Mouse (Mus musculus): ENCODE measurements around the gene Adcy2. TPM values are rescaled to one million over a fixed set of nuclear protein-coding genes. Genes with fewer than 3 reads are reported as not detected.

The Adcy2 gene
- total and polyA plus RNA-seq, 2 experiments from 2014 or later, result 11.3 to 32.8 TPM

GRCm38 (mm10) chr13:68603085-68603484 is 396.3 kb downstream of the Adcy2 start:
- no peak overlapping the region for H3K4me3 ChIP-seq (ENCODE audit: low read depth, low read length)
- H3K4me2 ChIP-seq (ENCODE audit: low read depth), result no peak overlapping the region
- TF ChIP-seq CTCF (IDR thresholded peaks at IDR 0.05; ENCODE audit: low read depth), result no peak
- no peak overlapping the region for H3K27ac ChIP-seq (ENCODE audit: low read depth, low read length)
- peaks cover 6% of the 10 kb centered on the region; the same call in 1 of the 2 replicates for H3K4me1 ChIP-seq (ENCODE audit: insufficient read depth)
- H3K27me3 ChIP-seq (ENCODE audit: insufficient read depth, low read length), result no peaks in the 10 kb centered on the region
- H3K9ac ChIP-seq, result no peak overlapping the region
- 78% methylated on average over 6 of the region's 6 CpGs for WGBS
- no peak for ATAC-seq
- H3K9me3 ChIP-seq (ENCODE audit: low read length), result no peaks in the 10 kb centered on the region
- DNase-seq, result no peak
- no peaks in the 10 kb centered on the region for H3K36me3 ChIP-seq (ENCODE audit: insufficient read depth)

GRCm38 (mm10) chr13:68601184-68601583 is 398.2 kb downstream of the Adcy2 start:
- H3K36me3 ChIP-seq (ENCODE audit: insufficient read depth), result no peaks in the 10 kb centered on the region

GRCm38 (mm10) chr13:68598953-68599352 is 400.4 kb downstream of the Adcy2 start:
- Histone ChIP-seq H3K4me2 (ENCODE audit: low read depth) (no peak overlapping the region), H3K4me3 (ENCODE audit: low read depth, low read length) (no peak overlapping the region), H3K9me3 (ENCODE audit: low read length) (no peaks in the 10 kb centered on the region), H3K4me1 (ENCODE audit: insufficient read depth) (peaks cover 3% of the 10 kb centered on the region; the same call in 1 of the 2 replicates), H3K9ac (no peak overlapping the region), H3K27me3 (ENCODE audit: insufficient read depth, low read length) (no peaks in the 10 kb centered on the region), H3K27ac (ENCODE audit: low read depth, low read length) (no peak overlapping the region), H3K36me3 (ENCODE audit: insufficient read depth) (no peaks in the 10 kb centered on the region)
- DNase-seq (no peak), ATAC-seq (no peak)
- TF ChIP-seq CTCF (IDR thresholded peaks at IDR 0.05; ENCODE audit: low read depth), result peak; percentile 37

More at GRCm38 (mm10) chr13:68601184-68601583, 398.2 kb downstream of the Adcy2 start:
- peak; percentile 78 for TF ChIP-seq CTCF (IDR thresholded peaks at IDR 0.05; ENCODE audit: low read depth)
- DNase-seq (peak; percentile 71), ATAC-seq (peak; percentile 79)
- Histone ChIP-seq H3K9ac (no peak overlapping the region), H3K4me2 (ENCODE audit: low read depth) (no peak overlapping the region), H3K27ac (ENCODE audit: low read depth, low read length) (no peak overlapping the region), H3K4me3 (ENCODE audit: low read depth, low read length) (no peak overlapping the region), H3K27me3 (ENCODE audit: insufficient read depth, low read length) (no peaks in the 10 kb centered on the region), H3K4me1 (ENCODE audit: insufficient read depth) (peaks cover 3% of the 10 kb centered on the region), H3K9me3 (ENCODE audit: low read length) (no peaks in the 10 kb centered on the region)
- WGBS, result 12% methylated on average over 6 of the region's 6 CpGs

- Histone ChIP-seq H3K27me3 (ENCODE audit: insufficient read depth, low read length) (no peaks in the 10 kb centered on the region), H3K4me1 (ENCODE audit: insufficient read depth) (peaks cover 3% of the 10 kb centered on the region; the same call in 1 of the 2 replicates), H3K27ac (ENCODE audit: low read depth, low read length) (no peak overlapping the region), H3K4me3 (ENCODE audit: low read depth, low read length) (peak overlapping the region; percentile 32), H3K9me3 (ENCODE audit: low read length) (no peaks in the 10 kb centered on the region), H3K9ac (peak overlapping the region; percentile 44; the same call in 1 of the 2 replicates), H3K36me3 (ENCODE audit: insufficient read depth) (peaks cover 4% of the 10 kb centered on the region), H3K4me2 (ENCODE audit: low read depth) (peak overlapping the region; percentile 51)
- ATAC-seq, result 0 out of 2 replicates have a peak, but pooled peaks have one; percentile 17
- 19% methylated on average over 13 of the region's 13 CpGs for WGBS
- DNase-seq, result no peak
- TF ChIP-seq CTCF (IDR thresholded peaks at IDR 0.05; ENCODE audit: low read depth), result no peak
Observed at GRCm38 (mm10) chr13:68597667-68598066, 401.7 kb downstream of the Adcy2 start.

GRCm38 (mm10) chr13:68597199-68597598 is 402.1 kb downstream of the Adcy2 start, which contains the start of gene 1700001L19Rik:
TSS of gene 1700001L19Rik (plus strand) at chr13:68597421.
- no peak for TF ChIP-seq CTCF (IDR thresholded peaks at IDR 0.05; ENCODE audit: low read depth)
- peak; percentile 45 for DNase-seq
- Histone ChIP-seq H3K27me3 (ENCODE audit: insufficient read depth, low read length) (no peaks in the 10 kb centered on the region), H3K36me3 (ENCODE audit: insufficient read depth) (peaks cover 9% of the 10 kb centered on the region), H3K4me2 (ENCODE audit: low read depth) (peak within 1 kb of the TSS; percentile 51), H3K4me1 (ENCODE audit: insufficient read depth) (peaks cover 3% of the 10 kb centered on the region; the same call in 1 of the 2 replicates), H3K9me3 (ENCODE audit: low read length) (no peaks in the 10 kb centered on the region), H3K9ac (peak within 1 kb of the TSS; percentile 44; the same call in 1 of the 2 replicates), H3K27ac (ENCODE audit: low read depth, low read length) (no peak within 1 kb of the TSS), H3K4me3 (ENCODE audit: low read depth, low read length) (peak within 1 kb of the TSS; percentile 32)
- 8% methylated on average over 10 of the region's 10 CpGs for WGBS
- ATAC-seq, result peak; percentile 38; the same call in 1 of the 2 replicates

GRCm38 (mm10) chr13:68593797-68594196 is 405.5 kb downstream of the Adcy2 start:
- peaks cover 41% of the 10 kb centered on the region for H3K36me3 ChIP-seq (ENCODE audit: insufficient read depth)
- no peak overlapping the region for H3K27ac ChIP-seq (ENCODE audit: low read depth, low read length)
- peaks cover 3% of the 10 kb centered on the region; the same call in 1 of the 2 replicates for H3K4me1 ChIP-seq (ENCODE audit: insufficient read depth)
- peak; percentile 57 for DNase-seq
- no peak overlapping the region for H3K9ac ChIP-seq
- no peak overlapping the region for H3K4me3 ChIP-seq (ENCODE audit: low read depth, low read length)
- H3K27me3 ChIP-seq (ENCODE audit: insufficient read depth, low read length), result no peaks in the 10 kb centered on the region
- no peak overlapping the region for H3K4me2 ChIP-seq (ENCODE audit: low read depth)
- peak; percentile 62 for TF ChIP-seq CTCF (IDR thresholded peaks at IDR 0.05; ENCODE audit: low read depth)
- peak; percentile 42; the same call in 1 of the 2 replicates for ATAC-seq
- H3K9me3 ChIP-seq (ENCODE audit: low read length), result no peaks in the 10 kb centered on the region
- 78% methylated on average over 1 of the region's 1 CpGs for WGBS

- Histone ChIP-seq H3K27ac (ENCODE audit: low read depth, low read length) (no peak overlapping the region), H3K4me3 (ENCODE audit: low read depth, low read length) (no peak overlapping the region), H3K27me3 (ENCODE audit: insufficient read depth, low read length) (no peaks in the 10 kb centered on the region), H3K9me3 (ENCODE audit: low read length) (no peaks in the 10 kb centered on the region), H3K4me2 (ENCODE audit: low read depth) (no peak overlapping the region), H3K4me1 (ENCODE audit: insufficient read depth) (no peaks in the 10 kb centered on the region), H3K9ac (no peak overlapping the region), H3K36me3 (ENCODE audit: insufficient read depth) (peaks cover 85% of the 10 kb centered on the region)
- TF ChIP-seq CTCF (IDR thresholded peaks at IDR 0.05; ENCODE audit: low read depth), result no peak
- no peak for DNase-seq
- ATAC-seq, result no peak
Observed at GRCm38 (mm10) chr13:68588352-68588751, 411.0 kb downstream of the Adcy2 start.

Data from forebrain, postnatal 0 days (tissue).